Mouse (Mus musculus) hindbrain, embryonic 13.5 days (tissue): ENCODE measurements around the gene Ehbp1. TPM values are rescaled to one million over a fixed set of nuclear protein-coding genes. Genes with fewer than 3 reads are reported as not detected.
A peak's percentile ranks its signal among the peaks of the same experiment; 100 is the strongest.

Experiments
- ATAC-seq: fragments of 200-750 bp; cut with Nextera tagmentation; 2 replicates; pipeline ENCODE4 v1.8.0; 2017; ENCODE audit warnings: moderate TSS enrichment; ENCODE audit not compliant: low FRiP score
- H3K27ac ChIP-seq: fragments of 300-500 bp; sonication (generic); 2 replicates; pipeline ENCODE4 v1.5.1; 2015; ENCODE audit warnings: inconsistent platforms, mild to moderate bottlenecking, moderate library complexity
- H3K27me3 ChIP-seq: fragments of 300-500 bp; sonication (generic); 2 replicates; pipeline ENCODE4 v1.6.1; 2015; ENCODE audit warnings: mild to moderate bottlenecking, inconsistent platforms
- H3K36me3 ChIP-seq: fragments of 300-500 bp; sonication (generic); 2 replicates; pipeline ENCODE4 v1.6.1; 2015; ENCODE audit warnings: mild to moderate bottlenecking, inconsistent platforms
- H3K4me1 ChIP-seq: fragments of 300-500 bp; sonication (generic); replicated peaks from 2 replicates; pipeline ENCODE4 v1.6.1; 2015; ENCODE audit warnings: inconsistent platforms
- H3K4me2 ChIP-seq: fragments of 300-500 bp; sonication (generic); 2 replicates; pipeline ENCODE4 v1.6.1; 2015; ENCODE audit warnings: inconsistent platforms, mild to moderate bottlenecking, moderate library complexity
- H3K4me3 ChIP-seq: fragments of 300-500 bp; sonication (generic); 2 replicates; pipeline ENCODE4 v1.5.1; 2015; ENCODE audit warnings: mild to moderate bottlenecking, inconsistent platforms
- H3K9ac ChIP-seq: fragments of 300-500 bp; sonication (generic); 2 replicates; pipeline ENCODE4 v1.6.1; 2015; ENCODE audit warnings: mild to moderate bottlenecking, inconsistent platforms
- H3K9me3 ChIP-seq: fragments of 300-500 bp; sonication (generic); 2 replicates; pipeline ENCODE4 v1.6.1; 2016; ENCODE audit warnings: inconsistent platforms
- WGBS: fragments of 180-500 bp; shearing (Covaris S2); methylation state at CpG from one replicate; pipeline ENCODE4 v1.1.7; 2015; 5-methylcytosine and 5-hydroxymethylcytosine counted together
- polyA plus RNA-seq: library from polyadenylated mRNA; unstranded; fragments of >200 nt; fragmentation: Nextera tagmentation; extraction: Ambion mirVana; gene quantifications from 2 replicates; pipeline ENCODE4 v1.2.1, GENCODE M21; 2015

The Ehbp1 gene
- polyA plus RNA-seq, 1 experiment from 2014 or later: 17.5 TPM

DNA sequence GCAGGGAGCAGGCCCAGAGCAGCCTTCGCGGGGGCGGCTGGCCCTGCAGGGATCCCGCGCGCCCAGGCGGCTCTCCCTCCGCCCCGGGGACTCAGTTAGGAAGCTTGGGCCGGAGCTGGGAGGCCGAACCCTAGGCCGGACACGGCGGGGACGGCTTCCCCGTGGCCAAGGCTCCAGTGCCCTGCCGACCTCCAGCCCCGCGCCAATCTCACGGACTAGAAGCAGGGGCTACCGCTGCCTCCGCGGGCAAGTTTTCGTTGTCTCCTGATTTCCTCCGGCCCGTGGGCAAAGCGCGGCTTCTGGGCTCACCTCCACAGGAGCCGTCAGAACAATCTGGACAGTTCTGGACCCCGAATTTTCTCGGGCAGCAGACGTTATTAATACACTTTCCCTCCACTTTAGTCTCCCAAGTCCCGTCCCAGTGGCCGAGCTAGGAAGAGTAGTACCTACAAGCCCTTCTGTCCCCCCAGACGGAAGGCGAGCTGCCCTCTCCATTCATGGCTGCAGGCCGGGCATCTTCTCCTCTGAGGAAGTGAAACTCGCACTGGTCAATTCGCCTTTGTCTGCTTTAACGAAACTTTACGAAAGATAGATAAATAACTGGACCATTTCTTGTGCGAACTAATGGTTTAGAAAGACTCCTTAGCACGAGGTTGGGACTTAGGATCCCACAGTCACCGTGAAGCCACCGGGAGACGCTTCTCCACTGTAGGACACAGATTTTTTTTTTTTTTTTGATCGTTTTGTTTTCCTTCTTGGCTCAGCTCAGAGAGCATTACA lies 348.3 kb downstream of the Ehbp1 start:
- Histone ChIP-seq H3K27ac (no peak overlapping the region), H3K4me1 (peaks cover 17% of the 10 kb centered on the region), H3K4me3 (peak overlapping the region; percentile 12; the same call in 1 of the 2 replicates), H3K36me3 (no peaks in the 10 kb centered on the region), H3K9me3 (no peaks in the 10 kb centered on the region), H3K4me2 (peak overlapping the region; percentile 23; the same call in 1 of the 2 replicates), H3K9ac (no peak overlapping the region), H3K27me3 (peaks cover 89% of the 10 kb centered on the region)
- WGBS: under 1% methylated on average over 47 of the region's 47 CpGs
- ATAC-seq: no peak

DNA sequence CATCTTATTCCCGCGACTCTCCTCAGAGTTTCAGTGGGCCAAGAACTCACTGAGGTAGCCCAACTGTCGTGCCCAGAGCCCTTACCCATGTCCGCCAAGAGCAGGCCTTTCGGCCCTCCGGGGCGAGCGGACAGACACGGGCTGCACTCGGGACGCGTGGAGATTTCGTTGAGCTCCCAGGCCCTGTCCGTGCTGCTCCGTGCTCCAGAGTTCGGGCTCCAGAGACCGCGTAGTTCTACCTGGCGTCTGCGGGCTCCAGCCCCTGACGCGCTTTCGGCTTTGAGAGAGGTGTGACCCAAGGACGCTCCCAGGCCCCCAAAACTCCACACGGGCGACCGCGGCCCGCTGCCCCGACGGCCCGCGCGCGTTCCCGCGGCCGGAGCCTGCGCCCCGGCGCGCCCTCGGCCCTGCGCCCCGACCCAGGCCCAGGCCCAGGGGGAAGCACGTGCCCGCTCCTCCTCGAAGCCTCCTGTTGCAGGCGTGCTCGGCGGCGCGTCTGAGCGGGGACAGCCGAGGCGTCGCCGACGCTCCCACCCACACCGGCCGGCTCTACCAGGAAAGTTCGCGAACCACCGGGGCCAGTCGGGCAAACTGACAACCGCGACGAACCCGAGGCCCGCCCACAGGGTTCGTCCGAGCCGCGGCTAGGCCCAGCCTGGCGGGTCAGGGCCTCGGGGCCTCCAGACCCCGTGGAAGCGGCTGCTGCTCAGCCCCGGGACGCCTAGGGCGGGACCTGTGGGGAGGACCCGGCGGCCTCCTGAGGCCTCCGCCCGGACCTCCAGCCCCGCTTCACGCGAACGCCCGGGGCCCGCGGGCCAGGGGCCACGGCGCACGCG lies 349.1 kb downstream of the Ehbp1 start:
- H3K36me3 ChIP-seq: no peaks in the 10 kb centered on the region
- no peaks in the 10 kb centered on the region for H3K9me3 ChIP-seq
- peak overlapping the region; percentile 23 for H3K4me2 ChIP-seq
- no peak overlapping the region for H3K9ac ChIP-seq
- WGBS: 1% methylated on average over 91 of the region's 96 CpGs
- ATAC-seq: 0 out of 2 replicates have a peak, but pooled peaks have one; percentile 38
- H3K27me3 ChIP-seq: peaks cover 89% of the 10 kb centered on the region
- peaks cover 17% of the 10 kb centered on the region for H3K4me1 ChIP-seq
- peak overlapping the region; percentile 12; the same call in 1 of the 2 replicates for H3K4me3 ChIP-seq
- H3K27ac ChIP-seq: no peak overlapping the region

GRCm38 (mm10) chr11:21988398-21988946 lies 353.6 kb downstream of the Ehbp1 start:
- Histone ChIP-seq H3K27ac (no peak overlapping the region), H3K4me3 (no peak overlapping the region), H3K9me3 (no peaks in the 10 kb centered on the region), H3K4me2 (no peak overlapping the region), H3K4me1 (peaks cover 8% of the 10 kb centered on the region), H3K9ac (no peak overlapping the region), H3K36me3 (no peaks in the 10 kb centered on the region), H3K27me3 (peaks cover 69% of the 10 kb centered on the region)
- no peak for ATAC-seq
- 74% methylated on average over 1 of the region's 1 CpGs for WGBS

DNA sequence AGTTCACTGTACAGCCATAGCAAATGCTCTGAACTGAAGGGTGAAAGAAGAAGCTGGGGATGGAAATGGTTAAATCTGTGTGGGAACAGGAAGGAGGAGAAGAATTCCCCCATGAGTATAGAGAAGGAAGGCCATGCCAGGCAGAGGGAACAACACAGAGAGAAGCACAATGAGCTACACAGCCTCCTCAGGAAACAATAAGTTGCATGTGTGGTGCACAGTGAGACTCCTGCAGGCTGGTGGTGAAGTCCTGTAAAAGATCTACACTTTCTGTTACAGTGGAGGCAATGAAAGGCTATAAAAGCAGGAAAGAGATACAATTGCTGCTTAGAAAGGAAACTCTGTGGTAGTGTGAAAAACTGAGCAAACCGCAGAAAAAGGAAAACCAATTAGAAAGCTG lies 357.0 kb downstream of the Ehbp1 start:
- Histone ChIP-seq H3K36me3 (no peaks in the 10 kb centered on the region), H3K4me3 (no peak overlapping the region), H3K9ac (no peak overlapping the region), H3K27me3 (peaks cover 45% of the 10 kb centered on the region), H3K27ac (no peak overlapping the region), H3K9me3 (no peaks in the 10 kb centered on the region), H3K4me2 (no peak overlapping the region), H3K4me1 (no peaks in the 10 kb centered on the region)
- ATAC-seq: no peak
- 55% methylated on average over 1 of the region's 1 CpGs for WGBS

- Histone ChIP-seq H3K4me2 (no peak overlapping the region), H3K36me3 (no peaks in the 10 kb centered on the region), H3K4me1 (no peaks in the 10 kb centered on the region), H3K27me3 (no peaks in the 10 kb centered on the region), H3K4me3 (no peak overlapping the region), H3K9ac (no peak overlapping the region), H3K9me3 (0 out of 2 replicates have a peak, but pooled peaks cover 4% of the 10 kb centered on the region), H3K27ac (no peak overlapping the region)
- ATAC-seq: no peak
- 77% methylated on average over 5 of the region's 5 CpGs for WGBS
These were observed 368.0 kb downstream of the Ehbp1 start for GRCm38 (mm10) chr11:21974005-21974531.

GRCm38 (mm10) chr11:21973597-21973996 lies 368.5 kb downstream of the Ehbp1 start:
- no peak for ATAC-seq
- 78% methylated on average over 3 of the region's 3 CpGs for WGBS
- Histone ChIP-seq H3K9me3 (0 out of 2 replicates have a peak, but pooled peaks cover 4% of the 10 kb centered on the region), H3K27me3 (no peaks in the 10 kb centered on the region), H3K4me3 (no peak overlapping the region), H3K27ac (no peak overlapping the region), H3K36me3 (no peaks in the 10 kb centered on the region), H3K4me2 (no peak overlapping the region), H3K4me1 (no peaks in the 10 kb centered on the region), H3K9ac (no peak overlapping the region)

- H3K27ac ChIP-seq: no peak overlapping the region
- 0 out of 2 replicates have a peak, but pooled peaks cover 4% of the 10 kb centered on the region for H3K9me3 ChIP-seq
- no peaks in the 10 kb centered on the region for H3K36me3 ChIP-seq
- no peaks in the 10 kb centered on the region for H3K27me3 ChIP-seq
- no peak overlapping the region for H3K4me3 ChIP-seq
- H3K4me2 ChIP-seq: no peak overlapping the region
- no peaks in the 10 kb centered on the region for H3K4me1 ChIP-seq
- ATAC-seq: no peak
- no peak overlapping the region for H3K9ac ChIP-seq
- WGBS: 93% methylated on average over 3 of the region's 3 CpGs
These were observed 373.2 kb downstream of the Ehbp1 start for GRCm38 (mm10) chr11:21968922-21969321.

Other genes with a start within 250 kb of the Ehbp1 start
- gene Tmem17, start 169.8 kb upstream of the Ehbp1 start, polyA plus RNA-seq: 21.1 and 22.6 TPM in 2 replicates